16 mouse cellular contexts compared by ENCODE assay signal in the genomic region with DNA sequence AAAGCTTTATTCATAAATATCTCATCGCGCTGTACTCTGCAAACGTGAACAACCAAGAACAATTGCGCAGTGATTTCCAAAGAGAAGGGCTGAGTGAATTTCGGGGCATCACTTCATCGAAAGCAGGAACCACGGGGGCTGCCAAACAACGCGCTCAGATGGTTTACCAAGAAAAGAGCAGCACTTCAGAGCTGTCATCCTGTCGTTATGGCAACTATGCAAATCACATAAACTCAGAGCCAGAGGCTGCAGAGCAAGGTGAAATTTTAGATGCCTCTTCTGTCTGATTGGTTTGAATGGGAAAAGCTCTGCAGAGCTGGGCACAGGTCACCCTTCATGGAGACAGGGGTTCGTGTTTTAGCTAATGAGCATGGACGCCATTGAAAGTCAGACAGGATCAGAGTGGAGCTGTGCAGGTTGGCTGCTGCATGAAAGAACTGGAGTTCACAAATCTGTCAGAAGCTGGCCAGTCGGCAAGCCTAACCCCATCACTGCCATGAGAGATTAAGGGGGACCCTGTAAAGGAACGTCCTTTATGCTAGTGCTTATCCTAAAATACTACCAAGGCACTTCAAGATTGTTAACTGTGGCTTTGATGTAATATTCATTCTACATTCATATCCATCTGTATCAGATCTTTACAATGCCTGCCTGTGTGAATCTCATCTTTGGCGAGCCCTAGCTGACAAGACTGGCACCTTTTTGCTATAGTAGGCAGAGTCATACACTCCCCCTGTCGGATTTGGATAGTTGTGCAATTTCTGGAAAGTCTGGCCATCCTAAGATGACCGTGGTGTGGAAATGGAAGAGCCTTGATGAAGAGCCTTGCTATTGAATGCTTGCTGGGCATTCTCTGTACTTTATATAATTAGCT. TPM values are rescaled to one million over a fixed set of nuclear protein-coding genes. Genes with fewer than 3 reads are reported as not detected.
DNase-seq lines count a peak whose midpoint lies in the region; ATAC-seq and TF ChIP-seq lines count a peak whose summit lies in the region.
"Had no signal": no experiment of that assay in that cellular context is flagged by ENCODE, and none has a peak within 500 bp of the region (broad histone marks: within the 10 kb centered on the region; RNA-seq: fewer than 3 reads in every experiment).

No protein-coding gene starts in this region.

- peak overlapping the region; percentile 36; the same call in 1 of the 2 replicates for H3K27ac ChIP-seq in hindbrain, embryonic 16.5 days (ENCODE audit: low read depth, low read length)
- peak overlapping the region; percentile 71 for H3K27ac ChIP-seq in midbrain, postnatal 0 days (ENCODE audit: low read depth, low read length)
- H3K27ac ChIP-seq: neural tube, embryonic 13.5 days had no signal

- peak overlapping the region; percentile 24 for H3K4me2 ChIP-seq in hindbrain, embryonic 16.5 days (ENCODE audit: low read length)
- H3K4me2 ChIP-seq in midbrain, postnatal 0 days (ENCODE audit: low read depth, low read length, poor library complexity, severe bottlenecking) = peak overlapping the region; percentile 42
- H3K4me2 ChIP-seq: liver, embryonic 11.5 days; neural tube, embryonic 13.5 days had no signal

- WGBS in hindbrain, embryonic 16.5 days = 34% methylated on average over 17 of the region's 17 CpGs
- WGBS in midbrain, postnatal 0 days = 26% methylated on average over 17 of the region's 17 CpGs

- H3K9ac ChIP-seq in hindbrain, embryonic 16.5 days (ENCODE audit: low read depth, low read length) = no peak overlapping the region
- no peak overlapping the region for H3K9ac ChIP-seq in midbrain, postnatal 0 days (replicated peaks; ENCODE audit: low read length, poor library complexity, severe bottlenecking)
- H3K9ac ChIP-seq: neural tube, embryonic 13.5 days had no signal

- ATAC-seq in cerebellum, adult (ENCODE audit: insufficient number of reproducible peaks, low FRiP score, low TSS enrichment) = peak; percentile 60; the same call in 1 of the 2 replicates
- ATAC-seq in hindbrain, embryonic 16.5 days = peak; percentile 62; the same call in 1 of the 2 replicates
- ATAC-seq in midbrain, postnatal 0 days (ENCODE audit: low FRiP score) = peak; percentile 66

- peak; percentile 67 for TF ChIP-seq CTCF in midbrain, postnatal 0 days (IDR thresholded peaks at IDR 0.05)

- no peak overlapping the region for H3K4me3 ChIP-seq in hindbrain, embryonic 16.5 days (ENCODE audit: low read length)
- no peak overlapping the region for H3K4me3 ChIP-seq in midbrain, postnatal 0 days (ENCODE audit: low read depth, low read length)
- H3K4me3 ChIP-seq: neural tube, embryonic 13.5 days had no signal

- no peaks in the 10 kb centered on the region for H3K27me3 ChIP-seq in hindbrain, embryonic 16.5 days (replicated peaks; ENCODE audit: control insufficient read depth, insufficient read depth, low read length)
- H3K27me3 ChIP-seq in midbrain, postnatal 0 days (ENCODE audit: insufficient read depth, low read length) = no peaks in the 10 kb centered on the region
- H3K27me3 ChIP-seq: neural tube, embryonic 13.5 days had no signal

- DNase-seq in cerebellum, adult 8-10 months = no peak
- peak; percentile 61 to 64 for DNase-seq in left cerebral cortex, postnatal 14 days (ENCODE audit: low spot score in 2 of 2)
- DNase-seq in left cerebral cortex, postnatal 4 days = no peak
- peak; percentile 67 for DNase-seq in midbrain, postnatal 0 days (ENCODE audit: low spot score)
- no peak for DNase-seq in spleen, postnatal 10 days (ENCODE audit: low spot score in 2 of 2)
- no peak for DNase-seq in kidney, adult 9 months
- DNase-seq: gastrocnemius, postnatal 14 days; heart, postnatal 10 days; kidney, postnatal 36 days; spleen, adult 18-20 months; thymus, postnatal 25 days had no signal

- no peaks in the 10 kb centered on the region for H3K9me3 ChIP-seq in hindbrain, embryonic 16.5 days (ENCODE audit: control insufficient read depth, low read length)
- no peaks in the 10 kb centered on the region for H3K9me3 ChIP-seq in midbrain, postnatal 0 days (ENCODE audit: low read length)
- H3K9me3 ChIP-seq: G1E; neural tube, embryonic 13.5 days had no signal

- H3K4me1 ChIP-seq in hindbrain, embryonic 16.5 days (ENCODE audit: control insufficient read depth, insufficient read depth, low read depth, low read length) = peaks cover 16% of the 10 kb centered on the region
- H3K4me1 ChIP-seq in midbrain, postnatal 0 days (ENCODE audit: insufficient read depth, low read length) = peaks cover 9% of the 10 kb centered on the region; the same call in 1 of the 2 replicates

- no peaks in the 10 kb centered on the region for H3K36me3 ChIP-seq in hindbrain, embryonic 16.5 days (ENCODE audit: control insufficient read depth, insufficient read depth, low read length)
- H3K36me3 ChIP-seq in midbrain, postnatal 0 days (ENCODE audit: insufficient read depth, low read length) = no peaks in the 10 kb centered on the region; the same call in 1 of the 2 replicates
- H3K36me3 ChIP-seq: G1E had no signal

- intact Hi-C loops in left cerebral cortex, postnatal 14 days (cut with DNase I) = no loop called here
- intact Hi-C loops in left cerebral cortex, postnatal 4 days (cut with DNase I) = no loop called here

RNA-seq across cellular contexts. Expression of a gene that starts 4.6 kb away (rescaled TPM):
- not detected for total RNA-seq in left cerebral cortex, postnatal 14 days (2021)
- total RNA-seq in left cerebral cortex, postnatal 4 days (2021) = not detected
- 0.23 and 0.27 TPM in 2 replicates for polyA plus RNA-seq in hindbrain, embryonic 16.5 days (2015; fragmentation: Nextera tagmentation; extraction: Ambion mirVana)
- total RNA-seq in midbrain, postnatal 0 days (2014; rRNA removed) = not detected in 2 replicates
- polyA plus RNA-seq in midbrain, postnatal 0 days (2015; fragmentation: Nextera tagmentation; extraction: Ambion mirVana) = 0.14 TPM in 1 of 2 replicates, not detected in the other
- total RNA-seq: G1E; gastrocnemius, postnatal 14 days; heart, postnatal 10 days had no signal
- polyA plus RNA-seq: G1E; liver, embryonic 11.5 days; neural tube, embryonic 13.5 days had no signal

RNA-seq across cellular contexts. Expression of a gene that starts 6.6 kb away (rescaled TPM):
- total RNA-seq in left cerebral cortex, postnatal 14 days (2021) = 10 to 100 TPM; 38.2 to 43.7 TPM
- 100 to 1,000 TPM in 1 of 2 experiments, 10 to 100 TPM in 1; 96.3 to 104 TPM for total RNA-seq in left cerebral cortex, postnatal 4 days (2021)
- 54.3 and 59.1 TPM in 2 replicates for polyA plus RNA-seq in hindbrain, embryonic 16.5 days (2015; fragmentation: Nextera tagmentation; extraction: Ambion mirVana)
- 43.4 and 45.5 TPM in 2 replicates for total RNA-seq in midbrain, postnatal 0 days (2014; rRNA removed)
- 41.5 and 42.1 TPM in 2 replicates for polyA plus RNA-seq in midbrain, postnatal 0 days (2015; fragmentation: Nextera tagmentation; extraction: Ambion mirVana)
- polyA plus RNA-seq: G1E had no signal

Comparison
In these comparisons a context has a peak if more than half of its experiments do, and no peak if none do; other contexts are left out.
1. DNase-seq: peak in left cerebral cortex, postnatal 14 days (2 of 2) and midbrain, postnatal 0 days (single experiment); none in cerebellum, adult 8-10 months (single experiment), left cerebral cortex, postnatal 4 days (single experiment), spleen, postnatal 10 days (0 of 2) and kidney, adult 9 months (single experiment).
2. Peak in every context shown above with its lines, with median percentiles within 50 percentile points of each other: ATAC-seq.